Mouse (Mus musculus): ENCODE measurements around the gene Lrp4.

GRCm38 (mm10) chr2:91411473-91411872 lies 45.8 kb upstream of the Lrp4 start:
- TF ChIP-seq POLR2A (IDR thresholded peaks at IDR 0.05; ENCODE audit: control insufficient read depth, low read depth, low read length) (no peak), CTCF (IDR thresholded peaks at IDR 0.05; ENCODE audit: control insufficient read depth, insufficient read depth, insufficient replicate concordance, low read depth, low read length) (no peak)
